In genomic region chr2:21142204-21142580, GRCm38 (mm10) we compare ENCODE assay signal across 8 mouse cellular contexts.
A peak's percentile ranks its signal among the peaks of the same experiment; 100 is the strongest.
DNase-seq lines count a peak whose midpoint lies in the region; ATAC-seq and TF ChIP-seq lines count a peak whose summit lies in the region.

No protein-coding gene starts in this region.

- H3K4me3 ChIP-seq in forebrain, embryonic 12.5 days (replicated peaks), result peak overlapping the region; percentile 54
- peak overlapping the region; percentile 63 for H3K4me3 ChIP-seq in heart, embryonic 15.5 days
- peak overlapping the region; percentile 39 for H3K4me3 ChIP-seq in liver, postnatal 0 days (ENCODE audit: low read depth, low read length)

- peak overlapping the region; percentile 97 for H3K4me2 ChIP-seq in forebrain, embryonic 12.5 days
- H3K4me2 ChIP-seq in heart, embryonic 15.5 days, result peak overlapping the region; percentile 99
- peak overlapping the region; percentile 87 for H3K4me2 ChIP-seq in liver, postnatal 0 days (ENCODE audit: low read depth, low read length)

- DNase-seq in 3T3-L1 (ENCODE audit: low read depth, low spot score), result peak; percentile 43
- peak; percentile 85 for DNase-seq in brain, embryonic 14.5 days (ENCODE audit: low read depth)
- peak; percentile 82 for DNase-seq in kidney, postnatal 14 days
- peak; percentile 48 for DNase-seq in liver, postnatal 0 days
- DNase-seq in ovary, postnatal 10 days (ENCODE audit: low spot score), result peak; percentile 62
- DNase-seq in c-Kit-positive CD71-positive TER-119-positive erythroid progenitor cells, embryonic 14.5 days (ENCODE audit: low spot score), result no peak

- peak overlapping the region; percentile 77 for H3K9ac ChIP-seq in forebrain, embryonic 12.5 days
- peak overlapping the region; percentile 63 for H3K9ac ChIP-seq in heart, embryonic 15.5 days
- H3K9ac ChIP-seq in liver, postnatal 0 days (replicated peaks), result no peak overlapping the region

- under 1% methylated on average over 15 of the region's 15 CpGs for WGBS in forebrain, embryonic 12.5 days
- WGBS in heart, embryonic 15.5 days, result under 1% methylated on average over 15 of the region's 15 CpGs
- 2% methylated on average over 14 of the region's 15 CpGs for WGBS in liver, postnatal 0 days (ENCODE audit: insufficient replicate concordance)

- TF ChIP-seq POLR2A in brain, embryonic 14.5 days (IDR thresholded peaks at IDR 0.05; ENCODE audit: borderline replicate concordance, extremely low read depth, insufficient read depth, insufficient read length, poor library complexity, severe bottlenecking), result no peak

- H3K9me3 ChIP-seq in forebrain, embryonic 12.5 days, result 0 out of 2 replicates have a peak, but pooled peaks cover 8% of the 10 kb centered on the region
- H3K9me3 ChIP-seq in heart, embryonic 15.5 days (replicated peaks), result no peaks in the 10 kb centered on the region
- no peaks in the 10 kb centered on the region for H3K9me3 ChIP-seq in liver, postnatal 0 days (ENCODE audit: low read length)

- peak overlapping the region; percentile 91 for H3K27ac ChIP-seq in forebrain, embryonic 12.5 days
- H3K27ac ChIP-seq in heart, embryonic 15.5 days, result peak overlapping the region; percentile 72
- H3K27ac ChIP-seq in liver, postnatal 0 days (ENCODE audit: low read depth), result no peak overlapping the region

- TF ChIP-seq EP300 in liver, postnatal 0 days (IDR thresholded peaks at IDR 0.05; ENCODE audit: low read depth), result no peak

- H3K27me3 ChIP-seq in forebrain, embryonic 12.5 days, result no peaks in the 10 kb centered on the region
- H3K27me3 ChIP-seq in heart, embryonic 15.5 days, result no peaks in the 10 kb centered on the region
- peaks cover 9% of the 10 kb centered on the region; the same call in 1 of the 2 replicates for H3K27me3 ChIP-seq in liver, postnatal 0 days (ENCODE audit: insufficient read depth, low read length)

- H3K36me3 ChIP-seq in forebrain, embryonic 12.5 days (replicated peaks), result no peaks in the 10 kb centered on the region
- no peaks in the 10 kb centered on the region for H3K36me3 ChIP-seq in heart, embryonic 15.5 days
- no peaks in the 10 kb centered on the region for H3K36me3 ChIP-seq in liver, postnatal 0 days (replicated peaks; ENCODE audit: insufficient read depth, low read length)

- H3K4me1 ChIP-seq in forebrain, embryonic 12.5 days, result peaks cover 16% of the 10 kb centered on the region
- peaks cover 14% of the 10 kb centered on the region; the same call in 1 of the 2 replicates for H3K4me1 ChIP-seq in heart, embryonic 15.5 days (replicated peaks)
- peaks cover 4% of the 10 kb centered on the region; the same call in 1 of the 2 replicates for H3K4me1 ChIP-seq in liver, postnatal 0 days (ENCODE audit: insufficient read depth)

- ATAC-seq in forebrain, embryonic 12.5 days (ENCODE audit: low FRiP score), result peak; percentile 80
- peak; percentile 71 for ATAC-seq in heart, embryonic 15.5 days (replicated peaks; ENCODE audit: insufficient number of reproducible peaks, insufficient read depth, low FRiP score, low read depth)
- ATAC-seq in liver, postnatal 0 days, result no peak

- TF ChIP-seq CTCF in brain, embryonic 14.5 days (IDR thresholded peaks at IDR 0.05; ENCODE audit: borderline replicate concordance, extremely low read depth, insufficient read depth, insufficient read length), result no peak
- no peak for TF ChIP-seq CTCF in liver, postnatal 0 days (IDR thresholded peaks at IDR 0.05; ENCODE audit: low read depth)
